Mouse (Mus musculus): ENCODE measurements around the gene Fam177a. TPM values are rescaled to one million over a fixed set of nuclear protein-coding genes. Genes with fewer than 3 reads are reported as not detected.

Gene Fam177a
- 8.1 and 11.8 TPM in 2 replicates for polyA plus RNA-seq (2012; rRNA removed; ENCODE audit: low replicate concordance)

DNA sequence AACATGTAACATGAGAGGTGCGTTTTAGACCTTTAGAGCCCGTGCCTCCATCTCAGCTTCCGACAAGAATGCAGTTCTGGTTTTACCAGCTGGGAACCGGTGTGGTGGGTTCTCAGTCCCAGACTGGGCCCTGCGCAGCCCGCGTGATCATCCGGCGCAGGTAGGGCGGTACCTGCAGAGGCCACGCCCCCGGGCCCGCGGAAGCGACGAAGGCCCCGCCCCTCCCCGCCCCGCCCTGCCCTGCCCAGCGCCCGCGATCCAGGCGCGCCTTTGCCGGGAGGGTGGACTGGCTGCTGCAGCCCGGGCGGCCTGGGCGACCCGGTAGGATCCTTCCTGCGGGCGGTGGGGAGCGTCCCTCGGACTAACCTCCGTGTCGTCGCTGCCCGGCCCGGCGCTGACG is at the start of gene Fam177a:
Gene Fam177a (plus strand): TSS at position 228 of the 400 bp plus-strand sequence.

DNA sequence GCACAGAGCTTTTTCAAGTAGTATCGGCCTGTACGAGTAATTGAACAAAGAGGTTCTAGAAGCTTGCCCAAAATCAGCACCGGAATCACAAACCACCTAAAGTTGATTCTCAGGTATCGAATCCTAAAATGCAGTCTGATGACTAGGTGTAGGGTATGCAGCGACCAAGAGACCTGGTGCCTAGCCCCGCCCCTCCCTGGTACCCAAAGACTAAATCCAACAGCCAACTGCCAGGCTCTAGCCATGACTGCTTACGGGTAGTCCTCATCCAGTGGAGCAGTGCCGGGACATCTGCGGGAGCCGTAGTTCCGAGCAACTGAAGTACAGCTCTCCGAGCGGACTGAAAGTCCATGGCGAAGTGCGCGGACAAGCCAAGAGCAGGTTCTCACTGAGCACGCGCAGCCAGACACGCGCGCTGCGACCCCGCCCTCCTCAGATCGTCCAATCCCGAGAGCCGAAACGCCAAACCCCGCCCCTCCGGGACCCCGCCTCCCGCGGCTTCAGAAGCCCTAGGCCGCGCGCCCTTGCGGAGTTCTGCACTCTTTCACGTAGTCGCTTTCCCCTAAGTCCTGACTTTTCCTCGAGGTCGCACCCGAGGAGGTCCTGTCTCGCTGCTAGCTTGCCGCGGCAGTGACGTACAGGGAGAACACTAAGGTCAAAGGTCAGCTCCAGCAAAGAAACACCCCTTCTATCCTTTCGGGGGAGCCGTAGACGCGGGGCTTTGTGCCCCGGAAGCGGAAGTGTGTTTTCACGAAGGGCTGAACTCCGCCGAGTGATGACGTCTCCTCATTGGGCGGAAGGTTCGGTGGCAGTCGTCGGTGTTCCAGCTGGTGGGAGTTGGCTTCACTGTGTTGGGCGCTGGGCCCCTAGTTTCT is 44.3 kb upstream of the Fam177a start, which contains the start of the genes 2700097O09Rik and Srp54a:
Gene 2700097O09Rik (minus strand): TSS at position 385 of the 875 bp plus-strand sequence.
Gene Srp54a (plus strand): TSS at position 537 of the 875 bp plus-strand sequence.

DNA sequence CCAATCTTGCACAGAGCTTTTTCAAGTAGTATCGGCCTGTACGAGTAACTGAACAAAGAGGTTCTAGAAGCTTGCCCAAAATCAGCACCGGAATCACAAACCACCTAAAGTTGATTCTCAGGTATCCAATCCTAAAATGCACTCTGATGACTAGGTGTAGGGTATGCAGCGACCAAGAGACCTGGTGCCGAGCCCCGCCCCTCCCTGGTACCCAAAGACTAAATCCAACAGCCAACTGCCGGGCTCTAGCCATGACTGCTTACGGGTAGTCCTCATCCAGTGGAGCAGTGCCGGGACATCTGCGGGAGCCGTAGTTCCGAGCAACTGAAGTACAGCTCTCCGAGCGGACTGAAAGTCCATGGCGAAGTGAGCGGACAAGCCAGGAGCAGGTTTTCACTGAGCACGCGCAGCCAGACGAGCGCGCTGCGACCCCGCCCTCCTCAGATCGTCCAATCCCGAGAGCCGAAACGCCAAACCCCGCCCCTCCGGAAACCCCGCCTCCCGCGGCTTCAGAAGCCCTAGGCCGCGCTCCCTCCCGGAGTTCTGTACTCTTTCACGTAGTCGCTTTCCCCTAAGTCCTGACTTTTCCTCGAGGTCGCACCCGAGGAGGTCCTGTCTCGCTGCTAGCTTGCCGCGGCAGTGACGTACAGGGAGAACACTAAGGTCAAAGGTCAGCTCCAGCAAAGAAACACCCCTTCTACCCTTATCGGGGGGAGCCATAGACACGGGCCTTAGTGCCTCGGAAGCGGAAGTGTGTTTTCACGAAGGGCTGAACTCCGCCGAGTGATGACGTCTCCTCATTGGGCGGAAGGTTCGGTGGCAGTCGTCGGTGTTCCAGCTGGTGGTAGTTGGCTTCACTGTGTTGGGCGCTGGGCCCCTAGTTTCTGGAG is 30.5 kb downstream of the Fam177a start, which contains the start of gene Srp54b:
Gene Srp54b (plus strand): TSS at position 546 of the 890 bp plus-strand sequence.

Other genes starting within 250 kb of the Fam177a start
- not detected in 2 replicates for gene Gm20403, start 137.9 kb upstream of the Fam177a start, polyA plus RNA-seq (2012; rRNA removed; ENCODE audit: low replicate concordance)
- gene Baz1a, start 110.1 kb upstream of the Fam177a start, polyA plus RNA-seq (2012; rRNA removed; ENCODE audit: low replicate concordance): 4.8 and 6.5 TPM in 2 replicates
- 8.0 and 8.9 TPM in 2 replicates for gene 2700097O09Rik, start 44.4 kb upstream of the Fam177a start, polyA plus RNA-seq (2012; rRNA removed; ENCODE audit: low replicate concordance)
- gene Srp54a, start 44.2 kb upstream of the Fam177a start, polyA plus RNA-seq (2012; rRNA removed; ENCODE audit: low replicate concordance): 14.0 and 21.4 TPM in 2 replicates
- gene Srp54b, start 30.6 kb downstream of the Fam177a start, polyA plus RNA-seq (2012; rRNA removed; ENCODE audit: low replicate concordance): 16.7 and 22.5 TPM in 2 replicates
- not detected in 2 replicates for gene 1700047I17Rik2, start 75.1 kb downstream of the Fam177a start, polyA plus RNA-seq (2012; rRNA removed; ENCODE audit: low replicate concordance)
- gene Srp54c, start 105.7 kb downstream of the Fam177a start, polyA plus RNA-seq (2012; rRNA removed; ENCODE audit: low replicate concordance): 10.7 and 12.2 TPM in 2 replicates
- 8.2 and 11.3 TPM in 2 replicates for gene 1110008L16Rik, start 175.1 kb downstream of the Fam177a start, polyA plus RNA-seq (2012; rRNA removed; ENCODE audit: low replicate concordance)
- gene Ppp2r3c, start 178.5 kb downstream of the Fam177a start, polyA plus RNA-seq (2012; rRNA removed; ENCODE audit: low replicate concordance): 2.8 and 3.9 TPM in 2 replicates

Data from subcutaneous adipose tissue, adult 2 months (tissue).